Comparison of ENCODE assay signal across 34 mouse cellular contexts in the genomic region with DNA sequence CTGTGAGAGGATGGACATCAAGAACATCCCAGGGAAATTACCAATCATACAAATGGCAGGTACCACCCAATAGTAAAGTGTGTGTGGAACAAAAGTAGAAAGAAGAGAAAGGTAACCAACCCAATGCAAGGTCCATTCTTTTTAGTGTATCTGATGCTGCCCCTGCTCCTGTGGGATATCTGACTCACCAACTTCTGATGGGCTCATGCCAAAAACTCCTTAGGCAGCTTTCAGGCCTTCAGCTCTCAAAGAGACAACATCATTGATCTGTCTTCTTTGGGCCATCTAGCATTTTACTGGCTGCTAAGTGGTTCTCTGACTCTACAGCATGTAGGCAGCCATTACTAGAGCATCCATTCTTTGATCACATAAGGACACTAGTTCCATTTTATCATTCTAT.
"Had no signal": no experiment of that assay in that cellular context is flagged by ENCODE, and none has a peak within 500 bp of the region (broad histone marks: within the 10 kb centered on the region; RNA-seq: fewer than 3 reads in every experiment).

No protein-coding gene starts in this region.

- H3K4me2 ChIP-seq: heart, embryonic 11.5 days; heart, embryonic 12.5 days; heart, embryonic 13.5 days; heart, embryonic 15.5 days; hindbrain, embryonic 12.5 days; hindbrain, embryonic 13.5 days; hindbrain, embryonic 14.5 days; hindbrain, embryonic 15.5 days; kidney, embryonic 15.5 days had no signal

- H3K9me3 ChIP-seq: heart, embryonic 12.5 days; heart, embryonic 13.5 days; heart, embryonic 15.5 days; hindbrain, embryonic 10.5 days; hindbrain, embryonic 12.5 days; hindbrain, embryonic 13.5 days; hindbrain, embryonic 15.5 days; kidney, embryonic 15.5 days had no signal

- H3K27me3 ChIP-seq: heart, embryonic 12.5 days; heart, embryonic 13.5 days; heart, embryonic 15.5 days; hindbrain, embryonic 12.5 days; hindbrain, embryonic 13.5 days; hindbrain, embryonic 15.5 days; kidney, embryonic 15.5 days had no signal

- H3K27ac ChIP-seq: heart, embryonic 13.5 days; heart, embryonic 15.5 days; hindbrain, embryonic 10.5 days; hindbrain, embryonic 12.5 days; hindbrain, embryonic 13.5 days; hindbrain, embryonic 14.5 days; hindbrain, embryonic 15.5 days; hindbrain, postnatal 0 days; kidney, embryonic 15.5 days; kidney, postnatal 0 days; layer of hippocampus, adult 2 months; left cerebral cortex, adult 2 months had no signal

- H3K36me3 ChIP-seq: heart, embryonic 12.5 days; heart, embryonic 13.5 days; heart, embryonic 15.5 days; hindbrain, embryonic 10.5 days; hindbrain, embryonic 12.5 days; hindbrain, embryonic 13.5 days; hindbrain, embryonic 15.5 days; kidney, embryonic 15.5 days had no signal

- H3K9ac ChIP-seq: heart, embryonic 12.5 days; heart, embryonic 13.5 days; heart, embryonic 15.5 days; hindbrain, embryonic 12.5 days; hindbrain, embryonic 13.5 days; hindbrain, embryonic 14.5 days; hindbrain, embryonic 15.5 days; kidney, embryonic 15.5 days had no signal

- H3K4me1 ChIP-seq: heart, embryonic 12.5 days; heart, embryonic 13.5 days; heart, embryonic 15.5 days; hindbrain, embryonic 10.5 days; hindbrain, embryonic 12.5 days; hindbrain, embryonic 13.5 days; hindbrain, embryonic 15.5 days; kidney, embryonic 15.5 days had no signal

- ATAC-seq: hindbrain, embryonic 16.5 days; hindbrain, postnatal 0 days; inflammation-experienced regulatory T-cells, adult 6 months; intestine, embryonic 16.5 days; intestine, postnatal 0 days had no signal

- H3K4me3 ChIP-seq: heart, embryonic 12.5 days; heart, embryonic 13.5 days; heart, embryonic 15.5 days; hindbrain, embryonic 10.5 days; hindbrain, embryonic 12.5 days; hindbrain, embryonic 13.5 days; hindbrain, embryonic 15.5 days; kidney, embryonic 15.5 days; layer of hippocampus, adult 2 months; left cerebral cortex, adult 2 months had no signal

- DNase-seq: heart, postnatal 10 days; heart, postnatal 14 days; heart, postnatal 36 days; heart, postnatal 4 days; kidney, adult 11 months; kidney, adult 18-20 months; kidney, adult 2 months; kidney, adult 8-10 months; kidney, adult 9 months; kidney, postnatal 10 days; kidney, postnatal 14 days; kidney, postnatal 25 days; kidney, postnatal 36 days; kidney, postnatal 4 days; layer of hippocampus, adult 9-11 months; layer of hippocampus, postnatal 36 days had no signal
